Mouse (Mus musculus) embryonic fibroblast, embryonic 13.5 days (primary cell): ENCODE measurements around the gene Atp5b.

Source experiments
- CTCF ChIP-seq: IDR thresholded peaks from 2 replicates; pipeline ENCODE4 v1.5.1; 2011; ENCODE audit warnings: mild to moderate bottlenecking, control low read depth, low read length, moderate library complexity, borderline replicate concordance; ENCODE audit not compliant: insufficient read depth
- POLR2A ChIP-seq: IDR thresholded peaks from 2 replicates; pipeline ENCODE4 v1.6.1; 2011; ENCODE audit warnings: low read depth, mild to moderate bottlenecking, control low read depth, low read length, moderate library complexity

DNA sequence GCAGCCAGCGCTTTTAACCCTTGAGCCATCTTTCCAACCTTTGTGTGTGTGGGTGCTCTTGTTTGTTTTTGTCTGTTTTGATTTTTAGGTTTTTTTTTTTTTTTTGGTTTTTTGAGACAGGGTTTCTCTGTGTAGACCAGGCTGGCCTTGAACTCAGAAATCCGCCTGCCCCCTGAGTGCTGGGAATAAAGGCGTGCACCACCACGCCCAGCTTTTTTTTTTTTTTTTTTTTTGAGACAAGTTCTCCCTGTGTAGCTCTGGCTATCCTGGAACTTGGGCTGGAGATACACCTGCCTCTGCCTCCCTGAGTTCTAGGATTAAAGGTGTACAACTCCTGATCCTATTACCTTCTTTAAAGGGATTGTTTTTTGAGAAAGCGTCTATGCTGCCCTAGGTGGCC lies 22.0 kb upstream of the Atp5b start:
- TF ChIP-seq CTCF (no peak), POLR2A (no peak)
